Mouse (Mus musculus): Measurements from ENCODE around the gene Polr1a. TPM values are rescaled to one million over a fixed set of nuclear protein-coding genes. Genes with fewer than 3 reads are reported as not detected.

Gene Polr1a
- polyA plus RNA-seq, 1 experiment = 5.9 TPM

GRCm38 (mm10) chr6:72008213-72008655 is 99.4 kb downstream of the Polr1a start:
- Histone ChIP-seq H3K4me1 (ENCODE audit: control insufficient read depth, insufficient read depth, insufficient read length, low read length) (no peaks in the 10 kb centered on the region), H3K36me3 (ENCODE audit: control insufficient read depth, insufficient read depth, low read length) (no peaks in the 10 kb centered on the region), H3K27me3 (ENCODE audit: control insufficient read depth, insufficient read depth, low read length) (no peaks in the 10 kb centered on the region), H3K4me3 (ENCODE audit: low read depth, low read length) (no peak overlapping the region), H3K27ac (ENCODE audit: insufficient read depth, low read depth, low read length) (no peak overlapping the region)
- WGBS = 87% methylated on average over 4 of the region's 4 CpGs
- TF ChIP-seq POLR2A (IDR thresholded peaks at IDR 0.05; ENCODE audit: low read depth, low read length) (no peak), CTCF (IDR thresholded peaks at IDR 0.05; ENCODE audit: extremely low read depth, insufficient read length, insufficient replicate concordance, low read depth, low read length) (no peak)

- Histone ChIP-seq H3K36me3 (ENCODE audit: control insufficient read depth, insufficient read depth, low read length) (no peaks in the 10 kb centered on the region), H3K4me1 (ENCODE audit: control insufficient read depth, insufficient read depth, insufficient read length, low read length) (no peaks in the 10 kb centered on the region), H3K27me3 (ENCODE audit: control insufficient read depth, insufficient read depth, low read length) (no peaks in the 10 kb centered on the region), H3K27ac (ENCODE audit: insufficient read depth, low read depth, low read length) (no peak overlapping the region), H3K4me3 (ENCODE audit: low read depth, low read length) (no peak overlapping the region)
- TF ChIP-seq POLR2A (IDR thresholded peaks at IDR 0.05; ENCODE audit: low read depth, low read length) = no peak
- no peak for TF ChIP-seq CTCF (IDR thresholded peaks at IDR 0.05; ENCODE audit: extremely low read depth, insufficient read length, insufficient replicate concordance, low read depth, low read length)
- 96% methylated on average over 1 of the region's 1 CpGs for WGBS
Observed at GRCm38 (mm10) chr6:72009454-72009853, 100.6 kb downstream of the Polr1a start.

GRCm38 (mm10) chr6:72014033-72014432 is 105.2 kb downstream of the Polr1a start:
- TF ChIP-seq POLR2A (IDR thresholded peaks at IDR 0.05; ENCODE audit: low read depth, low read length) (no peak), CTCF (IDR thresholded peaks at IDR 0.05; ENCODE audit: extremely low read depth, insufficient read length, insufficient replicate concordance, low read depth, low read length) (no peak)
- Histone ChIP-seq H3K4me3 (ENCODE audit: low read depth, low read length) (no peak overlapping the region), H3K4me1 (ENCODE audit: control insufficient read depth, insufficient read depth, insufficient read length, low read length) (no peaks in the 10 kb centered on the region), H3K36me3 (ENCODE audit: control insufficient read depth, insufficient read depth, low read length) (no peaks in the 10 kb centered on the region), H3K27me3 (ENCODE audit: control insufficient read depth, insufficient read depth, low read length) (no peaks in the 10 kb centered on the region), H3K27ac (ENCODE audit: insufficient read depth, low read depth, low read length) (no peak overlapping the region)
- WGBS = 67% methylated on average over 4 of the region's 4 CpGs

- 66% methylated on average over 6 of the region's 6 CpGs for WGBS
- TF ChIP-seq POLR2A (IDR thresholded peaks at IDR 0.05; ENCODE audit: low read depth, low read length) (no peak), CTCF (IDR thresholded peaks at IDR 0.05; ENCODE audit: extremely low read depth, insufficient read length, insufficient replicate concordance, low read depth, low read length) (no peak)
- no peaks in the 10 kb centered on the region for H3K4me1 ChIP-seq (ENCODE audit: control insufficient read depth, insufficient read depth, insufficient read length, low read length)
- no peaks in the 10 kb centered on the region for H3K36me3 ChIP-seq (ENCODE audit: control insufficient read depth, insufficient read depth, low read length)
- H3K4me3 ChIP-seq (ENCODE audit: low read depth, low read length) = no peak overlapping the region
- H3K27ac ChIP-seq (ENCODE audit: insufficient read depth, low read depth, low read length) = no peak overlapping the region
- no peaks in the 10 kb centered on the region for H3K27me3 ChIP-seq (ENCODE audit: control insufficient read depth, insufficient read depth, low read length)
Observed at GRCm38 (mm10) chr6:72018052-72018451, 109.2 kb downstream of the Polr1a start.

GRCm38 (mm10) chr6:72025497-72025896 is 116.6 kb downstream of the Polr1a start:
- no peak overlapping the region for H3K4me3 ChIP-seq (ENCODE audit: low read depth, low read length)
- H3K36me3 ChIP-seq (ENCODE audit: control insufficient read depth, insufficient read depth, low read length) = no peaks in the 10 kb centered on the region
- H3K27ac ChIP-seq (ENCODE audit: insufficient read depth, low read depth, low read length) = no peak overlapping the region
- no peaks in the 10 kb centered on the region for H3K4me1 ChIP-seq (ENCODE audit: control insufficient read depth, insufficient read depth, insufficient read length, low read length)
- no peaks in the 10 kb centered on the region for H3K27me3 ChIP-seq (ENCODE audit: control insufficient read depth, insufficient read depth, low read length)
- no peak for TF ChIP-seq POLR2A (IDR thresholded peaks at IDR 0.05; ENCODE audit: low read depth, low read length)
- TF ChIP-seq CTCF (IDR thresholded peaks at IDR 0.05; ENCODE audit: extremely low read depth, insufficient read length, insufficient replicate concordance, low read depth, low read length) = no peak

GRCm38 (mm10) chr6:72028079-72028478 is 119.2 kb downstream of the Polr1a start:
- H3K36me3 ChIP-seq (ENCODE audit: control insufficient read depth, insufficient read depth, low read length) = no peaks in the 10 kb centered on the region
- H3K4me3 ChIP-seq (ENCODE audit: low read depth, low read length) = no peak overlapping the region
- TF ChIP-seq CTCF (IDR thresholded peaks at IDR 0.05; ENCODE audit: extremely low read depth, insufficient read length, insufficient replicate concordance, low read depth, low read length) (no peak), POLR2A (IDR thresholded peaks at IDR 0.05; ENCODE audit: low read depth, low read length) (no peak)
- H3K27me3 ChIP-seq (ENCODE audit: control insufficient read depth, insufficient read depth, low read length) = no peaks in the 10 kb centered on the region
- no peak overlapping the region for H3K27ac ChIP-seq (ENCODE audit: insufficient read depth, low read depth, low read length)
- H3K4me1 ChIP-seq (ENCODE audit: control insufficient read depth, insufficient read depth, insufficient read length, low read length) = no peaks in the 10 kb centered on the region
- WGBS = 82% methylated on average over 1 of the region's 1 CpGs

DNA sequence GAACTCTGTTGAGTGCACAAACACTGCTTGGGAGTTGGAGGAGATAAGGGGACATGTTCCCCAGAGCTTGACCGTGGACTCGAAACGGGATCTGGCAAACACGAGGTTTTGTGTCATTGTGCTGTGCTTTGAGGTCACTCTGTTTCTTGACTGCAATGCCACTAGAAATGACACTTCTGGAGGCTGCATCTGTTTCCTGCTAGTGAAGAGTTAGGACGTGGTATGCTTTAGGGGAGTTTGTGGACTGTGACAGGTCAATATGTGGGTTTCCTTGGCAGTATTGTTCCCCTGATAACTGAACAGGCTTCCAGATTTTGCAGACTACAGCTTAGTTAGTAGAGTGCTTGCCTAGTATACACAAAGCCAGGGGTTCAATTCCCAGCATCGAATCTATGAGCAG is 120.8 kb downstream of the Polr1a start:
- Histone ChIP-seq H3K27ac (ENCODE audit: insufficient read depth, low read depth, low read length) (no peak overlapping the region), H3K4me1 (ENCODE audit: control insufficient read depth, insufficient read depth, insufficient read length, low read length) (no peaks in the 10 kb centered on the region), H3K27me3 (ENCODE audit: control insufficient read depth, insufficient read depth, low read length) (no peaks in the 10 kb centered on the region), H3K4me3 (ENCODE audit: low read depth, low read length) (no peak overlapping the region), H3K36me3 (ENCODE audit: control insufficient read depth, insufficient read depth, low read length) (no peaks in the 10 kb centered on the region)
- TF ChIP-seq POLR2A (IDR thresholded peaks at IDR 0.05; ENCODE audit: low read depth, low read length) = no peak
- TF ChIP-seq CTCF (IDR thresholded peaks at IDR 0.05; ENCODE audit: extremely low read depth, insufficient read length, insufficient replicate concordance, low read depth, low read length) = no peak
- 54% methylated on average over 6 of the region's 6 CpGs for WGBS

Other genes with a start within 250 kb of the Polr1a start
- 0.27 and 0.72 TPM in 2 replicates for gene Reep1, start 201.5 kb upstream of the Polr1a start, polyA plus RNA-seq (2012; rRNA removed)
- gene Mrpl35, start 82.1 kb upstream of the Polr1a start, polyA plus RNA-seq (2012; rRNA removed) = 3.0 and 4.1 TPM in 2 replicates
- gene Immt, start 77.7 kb upstream of the Polr1a start, polyA plus RNA-seq (2012; rRNA removed) = 30.4 and 40.2 TPM in 2 replicates
- 2.2 and 4.3 TPM in 2 replicates for gene Ptcd3, start 303 bp upstream of the Polr1a start, polyA plus RNA-seq (2012; rRNA removed)
- 2.8 and 3.0 TPM in 2 replicates for gene St3gal5, start 188.5 kb downstream of the Polr1a start, polyA plus RNA-seq (2012; rRNA removed)

Data from small intestine, adult 2 months (tissue).